Mouse (Mus musculus) frontal cortex, postnatal 36 days (tissue): Measurements from ENCODE around the gene Acadsb.

ENCODE experiments used
- DNase-seq, 2 experiments: peaks; one replicate each; pipeline ENCODE4 v3.0.0; 2022; ENCODE audit warnings: low spot score in 2 of 2

Gene Acadsb

GRCm38 (mm10) chr7:131465735-131466134, 55.3 kb downstream of the Acadsb start:
- no peak for DNase-seq

GRCm38 (mm10) chr7:131467312-131467711, 56.9 kb downstream of the Acadsb start:
- no peak for DNase-seq

- DNase-seq, result no peak
These were observed 59.1 kb downstream of the Acadsb start for GRCm38 (mm10) chr7:131469506-131469905.

GRCm38 (mm10) chr7:131471551-131471950, 61.1 kb downstream of the Acadsb start:
- DNase-seq, result no peak

GRCm38 (mm10) chr7:131477140-131477539, 66.7 kb downstream of the Acadsb start:
- no peak for DNase-seq

GRCm38 (mm10) chr7:131478403-131478802, 68.0 kb downstream of the Acadsb start:
- DNase-seq, result no peak
